Mouse (Mus musculus) monocyte, adult 5-6 weeks (primary cell): ENCODE data around the gene Ccl17. TPM values are rescaled to one million over a fixed set of nuclear protein-coding genes. Genes with fewer than 3 reads are reported as not detected.
"Not testable (repeated sequence)": the region's sequence is repeated elsewhere in the genome, so short reads cannot be mapped to it uniquely, and the experiment has no call there.

ENCODE experiments used
- ATAC-seq: fragments of 153-309, 156-312 bp; replicated peaks from 2 replicates; pipeline ENCODE4 v1.8.0; 2017; ENCODE audit warnings: mild to moderate bottlenecking; ENCODE audit not compliant: low TSS enrichment, insufficient number of reproducible peaks, severe bottlenecking, poor library complexity, low FRiP score
- total RNA-seq: library from RNA; stranded (forward); fragments of 200-1000, 200-491, 200-594 nt; gene quantifications from 3 replicates; pipeline ENCODE4 v1.2.3, GENCODE M21; 2017

Gene Ccl17
- total RNA-seq, 1 experiment from 2014 or later = not detected

DNA sequence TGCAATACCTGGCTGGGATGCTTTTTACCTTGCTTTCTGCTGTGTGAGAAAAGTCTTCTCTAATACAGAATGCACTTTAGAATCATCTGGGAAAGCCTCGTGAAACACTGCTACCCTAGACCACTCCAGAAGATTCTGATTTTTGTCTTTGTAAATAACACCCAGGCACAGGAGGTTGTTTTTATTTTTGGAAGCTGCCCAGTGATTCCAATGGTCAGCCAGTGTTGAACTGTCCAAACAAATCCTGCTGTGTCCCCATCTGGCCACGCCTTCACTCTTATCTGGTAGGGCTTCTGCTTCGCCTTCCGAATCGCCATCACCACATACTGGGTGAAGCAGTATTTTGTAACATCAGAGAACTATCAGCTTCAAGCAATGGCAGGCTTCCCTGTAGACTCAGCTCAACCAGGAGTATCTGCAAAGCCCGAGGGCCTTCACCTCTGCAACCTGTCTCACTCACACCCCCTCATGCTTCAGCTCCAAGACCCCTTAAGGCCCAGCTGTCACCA, 9.5 kb downstream of the Ccl17 start:
- ATAC-seq = no peak

DNA sequence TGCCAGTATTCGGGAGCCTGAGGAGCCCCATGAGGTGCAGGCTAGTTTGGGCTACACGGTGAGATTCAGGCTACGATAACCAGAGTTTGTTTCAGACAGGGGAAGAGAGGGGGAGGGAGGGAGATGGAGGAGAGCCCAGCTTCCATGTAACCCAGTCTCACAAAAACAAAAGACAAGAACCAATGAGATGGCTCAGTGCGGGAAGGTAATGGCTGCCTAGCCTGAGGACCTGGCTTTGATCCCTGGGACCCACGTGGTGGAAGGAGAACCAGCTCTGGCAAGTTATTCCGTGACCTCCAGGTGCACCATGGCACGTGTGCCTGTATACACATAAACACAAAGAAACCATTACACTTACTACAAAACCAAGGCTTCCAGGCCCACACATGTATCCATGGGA, 10.3 kb downstream of the Ccl17 start:
- ATAC-seq = no peak

GRCm38 (mm10) chr8:94821381-94821780, 11.1 kb downstream of the Ccl17 start:
- no peak for ATAC-seq

GRCm38 (mm10) chr8:94822637-94823560, 12.6 kb downstream of the Ccl17 start:
- ATAC-seq = peak; percentile 45; the same call in 1 of the 2 replicates

GRCm38 (mm10) chr8:94825170-94825569, 14.9 kb downstream of the Ccl17 start:
- ATAC-seq = no peak

DNA sequence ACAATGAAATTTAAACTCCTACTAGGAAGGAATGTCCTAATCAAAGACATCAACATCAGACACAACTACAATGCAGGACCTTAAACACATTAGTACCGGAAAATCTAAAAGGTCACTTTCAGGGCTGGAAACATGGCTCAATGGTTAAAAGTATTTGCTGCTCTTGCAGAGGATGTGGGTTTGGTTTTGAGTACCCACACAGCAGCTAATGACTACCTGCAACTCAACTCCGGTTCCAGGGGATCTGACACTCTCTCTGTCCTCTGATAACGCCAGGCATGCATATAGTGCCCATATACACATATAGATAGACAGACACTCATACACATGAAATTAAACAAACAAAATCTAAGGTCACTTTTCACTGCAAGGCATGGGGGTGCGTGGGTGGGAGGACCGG, 16.0 kb downstream of the Ccl17 start:
- ATAC-seq = no peak

GRCm38 (mm10) chr8:94828284-94828683, 18.0 kb downstream of the Ccl17 start:
- ATAC-seq = no peak

- ATAC-seq = not testable (repeated sequence)
Observed at GRCm38 (mm10) chr8:94833901-94834405, 23.7 kb downstream of the Ccl17 start.

GRCm38 (mm10) chr8:94835751-94836150, 25.5 kb downstream of the Ccl17 start:
- not testable (repeated sequence) for ATAC-seq

- ATAC-seq = no peak
Observed at GRCm38 (mm10) chr8:94836456-94837240, 26.4 kb downstream of the Ccl17 start.

DNA sequence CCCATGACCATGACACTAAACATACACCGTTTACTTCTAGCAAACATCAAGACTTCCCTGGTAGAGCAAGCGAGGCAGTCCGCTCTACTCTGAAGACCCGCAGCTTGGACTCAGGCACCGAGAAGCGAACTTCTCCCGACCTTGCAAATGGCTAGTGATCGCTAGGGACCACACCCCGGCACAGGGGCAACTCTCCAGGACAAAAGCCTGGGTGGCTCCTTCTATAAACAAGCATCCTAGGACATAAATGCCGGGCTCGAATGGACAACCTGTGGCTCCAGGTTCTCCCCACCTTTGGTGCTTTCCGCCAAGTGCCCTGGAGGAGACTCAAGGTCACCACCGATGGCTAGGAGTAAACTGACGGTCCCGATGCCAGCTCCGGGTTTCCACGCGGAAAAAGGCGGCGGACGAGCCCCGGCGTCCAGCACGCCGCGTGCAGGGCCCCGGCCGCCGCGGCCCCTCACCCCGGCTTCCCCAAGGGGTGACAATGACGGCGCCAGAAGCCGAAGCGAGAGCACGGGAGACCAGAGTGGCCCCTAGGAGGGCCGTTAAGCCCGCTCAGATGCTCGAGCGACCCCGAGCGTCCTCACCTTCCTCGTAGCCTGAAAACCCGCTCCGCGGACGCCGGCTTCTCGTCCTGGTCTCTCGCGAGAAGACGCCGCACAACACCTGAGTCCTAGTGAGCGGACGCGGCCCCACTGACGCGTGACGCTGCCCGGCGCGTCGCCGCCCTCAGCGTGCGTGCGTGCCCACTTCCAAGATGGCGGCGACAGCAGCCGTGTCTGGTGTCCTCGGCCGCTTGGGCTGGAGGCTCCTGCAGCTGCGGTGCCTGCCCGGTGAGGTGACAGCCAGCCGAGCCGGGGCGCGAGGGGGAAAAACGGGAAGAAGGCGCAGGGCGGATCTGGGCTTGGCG, 27.7 kb downstream of the Ccl17 start, which contains the start of the genes Coq9 and Ciapin1:
Gene Coq9 (plus strand): TSS at position 660 of the 913 bp plus-strand sequence.
Gene Ciapin1 (minus strand): TSS at position 697 of the 913 bp plus-strand sequence.
- ATAC-seq = peak; percentile 97

DNA sequence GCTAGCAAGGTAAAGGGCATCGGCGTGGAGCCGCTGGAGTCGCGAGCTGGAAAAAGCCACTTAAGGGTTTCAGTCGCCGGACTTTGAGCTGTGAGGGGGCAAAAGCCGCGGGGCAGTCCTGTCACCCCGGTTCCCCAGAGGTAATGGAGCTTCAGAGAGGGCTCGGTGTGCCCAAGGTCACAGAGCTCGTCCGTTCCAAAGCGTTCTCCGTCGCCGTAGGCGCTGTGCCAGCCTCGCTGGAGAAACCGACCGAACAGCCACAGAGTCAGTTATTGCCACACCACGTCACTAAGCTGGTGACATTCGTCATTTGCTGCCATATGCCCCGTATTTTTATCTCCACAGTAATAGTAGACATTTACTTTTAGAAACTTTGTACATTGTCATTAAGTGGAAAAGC, 28.3 kb downstream of the Ccl17 start:
- ATAC-seq = peak; percentile 45

DNA sequence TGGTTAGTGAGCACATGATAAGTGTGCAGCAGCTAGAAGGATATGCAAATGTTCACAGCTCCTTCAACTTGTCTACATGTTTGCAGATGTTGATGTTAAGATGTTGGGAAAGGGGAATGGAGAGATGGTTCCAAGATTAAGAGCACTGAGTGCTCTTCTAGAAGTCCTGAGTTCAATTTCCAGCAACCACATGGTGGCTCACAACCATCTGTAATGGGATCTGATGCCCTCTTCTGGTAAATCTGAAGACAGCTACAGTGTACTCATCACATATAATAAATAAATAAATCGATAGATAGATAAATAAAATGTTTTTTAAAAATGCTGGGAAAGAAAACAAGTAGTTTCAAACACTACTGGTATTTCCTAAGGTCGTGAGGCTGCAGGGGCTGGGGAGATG, 30.9 kb downstream of the Ccl17 start:
- no peak for ATAC-seq

- no peak for ATAC-seq
Observed at GRCm38 (mm10) chr8:94850049-94850448, 39.8 kb downstream of the Ccl17 start.

- ATAC-seq = not testable (repeated sequence)
Observed at GRCm38 (mm10) chr8:94854761-94855160, 44.5 kb downstream of the Ccl17 start.

- no peak for ATAC-seq
Observed at GRCm38 (mm10) chr8:94857011-94857345, 46.7 kb downstream of the Ccl17 start.

DNA sequence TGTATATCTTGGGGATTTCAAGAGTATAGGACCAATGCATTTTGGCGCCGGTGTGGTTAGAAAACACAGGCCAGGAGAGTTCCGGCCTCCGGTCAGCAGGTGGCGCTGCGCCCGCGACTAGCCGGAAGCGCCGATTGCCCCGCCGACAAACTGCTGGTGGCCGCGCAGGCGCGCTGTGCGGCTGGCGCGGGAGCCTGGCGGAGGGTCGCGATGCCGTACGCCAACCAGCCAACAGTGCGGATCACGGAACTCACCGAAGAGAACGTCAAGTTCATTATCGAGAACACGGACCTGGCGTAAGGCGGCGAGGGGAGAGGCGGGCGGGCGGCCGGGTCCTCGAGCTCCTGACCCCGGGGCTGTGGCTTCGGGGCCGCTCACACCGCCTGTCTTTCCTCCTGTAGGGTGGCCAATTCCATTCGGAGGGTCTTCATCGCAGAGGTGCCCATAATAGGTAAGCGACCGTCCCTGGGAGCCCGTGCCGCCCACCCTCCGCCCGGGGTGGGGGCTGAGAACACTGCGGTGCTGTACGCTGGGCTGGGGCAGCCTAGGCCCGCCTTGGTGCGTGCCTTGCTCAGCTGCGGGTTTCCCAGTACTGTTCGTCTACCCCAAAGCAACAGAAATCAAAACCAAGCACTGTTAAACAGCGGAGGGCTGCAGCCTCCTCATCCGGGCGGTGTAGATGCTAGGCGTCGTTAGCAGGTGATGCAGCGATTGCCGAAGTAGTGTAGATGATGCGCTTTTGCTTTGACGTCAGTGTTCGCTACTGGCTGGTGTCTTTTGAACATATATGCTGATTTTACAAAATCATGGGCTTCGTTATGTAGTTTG, 47.3 kb downstream of the Ccl17 start, which contains the start of gene Polr2c:
Gene Polr2c (plus strand): TSS at position 105 of the 828 bp plus-strand sequence.
- peak; percentile 72 for ATAC-seq
